Mouse (Mus musculus): ENCODE measurements around the gene Cntfr.
A peak's percentile ranks its signal among the peaks of the same experiment; 100 is the strongest.

The Cntfr gene

GRCm38 (mm10) chr4:41615661-41616599, 81.0 kb downstream of the Cntfr start:
- no peak for DNase-seq (ENCODE audit: extremely low spot score, low spot score)

GRCm38 (mm10) chr4:41614156-41614555, 82.7 kb downstream of the Cntfr start:
- DNase-seq (ENCODE audit: extremely low spot score, low spot score): peak; percentile 88

- DNase-seq (ENCODE audit: extremely low spot score, low spot score): no peak
These were observed 84.7 kb downstream of the Cntfr start for GRCm38 (mm10) chr4:41612166-41612565.

GRCm38 (mm10) chr4:41610594-41610980, 86.3 kb downstream of the Cntfr start:
- DNase-seq (ENCODE audit: extremely low spot score, low spot score): no peak

GRCm38 (mm10) chr4:41609681-41610593, 87.0 kb downstream of the Cntfr start:
- DNase-seq (ENCODE audit: extremely low spot score, low spot score): no peak

Data from neural tube, embryonic 10.5 days (tissue).